Mouse (Mus musculus): ENCODE measurements at regions not wholly inside any gene's neighbourhood (a gene's known extent, or its start where the extent isn't known, plus 50 kb on each side); places are given as distances from the start of the nearest gene placed in this dataset.

DNA sequence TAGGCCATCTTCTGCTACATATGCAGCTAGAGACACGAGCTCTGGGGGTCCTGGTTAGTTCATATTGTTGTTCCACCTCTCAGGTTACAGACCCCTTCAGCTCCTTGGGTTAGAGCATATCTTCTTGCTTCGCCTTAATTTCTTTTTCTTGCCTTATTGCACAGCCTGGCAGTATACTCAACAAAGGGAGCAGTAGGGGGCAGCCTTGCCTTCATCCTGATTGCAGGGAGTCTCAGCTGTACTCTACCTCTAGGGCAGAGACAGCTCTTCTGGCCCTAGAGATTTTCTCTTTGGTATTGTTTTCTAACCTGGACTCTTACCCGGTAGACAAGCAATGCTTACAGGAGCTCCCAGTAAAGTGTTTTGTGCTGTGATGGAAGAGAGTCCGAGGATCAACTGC is 161.1 kb upstream of the Rpl34 start:
- Histone ChIP-seq H3K4me1 (ENCODE audit: control insufficient read depth, insufficient read depth, low read length) (no peaks in the 10 kb centered on the region), H3K36me3 (ENCODE audit: control insufficient read depth, insufficient read depth, low read length) (no peaks in the 10 kb centered on the region), H3K27ac (ENCODE audit: low read length) (no peak overlapping the region), H3K9ac (ENCODE audit: low read depth, low read length) (no peak overlapping the region), H3K4me2 (ENCODE audit: low read length) (no peak overlapping the region), H3K4me3 (ENCODE audit: low read depth, low read length) (no peak overlapping the region), H3K27me3 (ENCODE audit: control insufficient read depth, insufficient read depth, low read depth, low read length) (no peaks in the 10 kb centered on the region), H3K9me3 (replicated peaks; ENCODE audit: control insufficient read depth, low read length, poor library complexity, severe bottlenecking) (no peaks in the 10 kb centered on the region)
- whole genome bisulfite sequencing, result 81% methylated on average over 4 of the region's 4 CpGs
- ATAC-seq, result no peak

GRCm38 (mm10) chr3:130888587-130888986 is 158.4 kb upstream of the Rpl34 start:
- no peaks in the 10 kb centered on the region for H3K9me3 ChIP-seq (replicated peaks; ENCODE audit: control insufficient read depth, low read length, poor library complexity, severe bottlenecking)
- H3K4me2 ChIP-seq (ENCODE audit: low read length), result no peak overlapping the region
- H3K9ac ChIP-seq (ENCODE audit: low read depth, low read length), result no peak overlapping the region
- ATAC-seq, result no peak
- H3K27me3 ChIP-seq (ENCODE audit: control insufficient read depth, insufficient read depth, low read depth, low read length), result no peaks in the 10 kb centered on the region
- H3K4me3 ChIP-seq (ENCODE audit: low read depth, low read length), result no peak overlapping the region
- no peaks in the 10 kb centered on the region for H3K4me1 ChIP-seq (ENCODE audit: control insufficient read depth, insufficient read depth, low read length)
- H3K36me3 ChIP-seq (ENCODE audit: control insufficient read depth, insufficient read depth, low read length), result no peaks in the 10 kb centered on the region
- no peak overlapping the region for H3K27ac ChIP-seq (ENCODE audit: low read length)
- WGBS, result 68% methylated on average over 1 of the region's 1 CpGs

GRCm38 (mm10) chr3:130887540-130888312 is 157.5 kb upstream of the Rpl34 start:
- H3K4me1 ChIP-seq (ENCODE audit: control insufficient read depth, insufficient read depth, low read length), result no peaks in the 10 kb centered on the region
- no peaks in the 10 kb centered on the region for H3K27me3 ChIP-seq (ENCODE audit: control insufficient read depth, insufficient read depth, low read depth, low read length)
- H3K27ac ChIP-seq (ENCODE audit: low read length), result no peak overlapping the region
- no peak overlapping the region for H3K4me2 ChIP-seq (ENCODE audit: low read length)
- no peak overlapping the region for H3K4me3 ChIP-seq (ENCODE audit: low read depth, low read length)
- WGBS, result 81% methylated on average over 3 of the region's 3 CpGs
- H3K9ac ChIP-seq (ENCODE audit: low read depth, low read length), result no peak overlapping the region
- no peaks in the 10 kb centered on the region for H3K9me3 ChIP-seq (replicated peaks; ENCODE audit: control insufficient read depth, low read length, poor library complexity, severe bottlenecking)
- H3K36me3 ChIP-seq (ENCODE audit: control insufficient read depth, insufficient read depth, low read length), result no peaks in the 10 kb centered on the region
- ATAC-seq, result no peak

DNA sequence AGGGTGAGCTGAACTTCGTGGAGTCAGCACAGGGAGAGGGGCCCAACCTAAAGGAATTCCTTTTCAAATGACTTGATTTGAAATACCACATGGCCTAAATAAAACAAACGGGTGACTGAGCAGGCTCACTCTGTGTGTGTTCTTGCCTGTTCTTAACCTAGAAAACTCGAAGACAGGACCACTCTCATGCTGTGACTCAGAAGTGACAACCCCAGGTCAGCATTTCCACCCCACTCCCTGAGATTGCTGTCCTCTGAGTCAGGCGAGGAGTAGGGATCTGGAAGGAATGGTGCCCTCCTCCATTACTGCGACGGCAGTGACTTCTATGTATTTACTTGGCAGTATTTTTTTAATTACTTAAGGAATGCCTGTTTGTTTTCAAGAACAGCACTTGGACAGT is 155.8 kb upstream of the Rpl34 start:
- WGBS, result 53% methylated on average over 6 of the region's 6 CpGs
- no peak for ATAC-seq

DNA sequence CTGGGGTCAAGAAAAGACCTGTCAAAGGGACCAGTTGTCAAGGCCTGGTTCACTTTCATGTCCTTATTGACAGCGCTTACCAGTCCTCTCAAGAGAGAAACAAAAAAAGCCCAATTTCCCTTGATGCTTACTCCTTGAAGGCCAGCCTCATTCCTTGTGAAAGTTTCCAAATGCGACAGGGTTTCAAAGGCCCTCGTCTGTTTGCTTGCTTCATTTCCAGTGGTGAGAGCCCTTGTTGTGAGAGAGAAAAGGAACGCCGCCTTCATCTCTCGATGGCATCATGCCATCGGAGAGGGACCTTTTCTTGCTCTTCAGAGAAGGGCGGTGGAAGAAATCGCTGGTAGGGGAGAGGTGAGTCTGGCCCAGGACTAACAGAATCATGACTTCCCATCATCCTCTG is 154.2 kb upstream of the Rpl34 start:
- H3K4me1 ChIP-seq (ENCODE audit: control insufficient read depth, insufficient read depth, low read length), result no peaks in the 10 kb centered on the region
- 86% methylated on average over 9 of the region's 9 CpGs for WGBS
- ATAC-seq, result no peak

More for the DNA sequence above, 155.8 kb upstream of the Rpl34 start:
- Histone ChIP-seq H3K27me3 (ENCODE audit: control insufficient read depth, insufficient read depth, low read depth, low read length) (no peaks in the 10 kb centered on the region), H3K4me2 (ENCODE audit: low read length) (no peak overlapping the region), H3K27ac (ENCODE audit: low read length) (no peak overlapping the region), H3K4me3 (ENCODE audit: low read depth, low read length) (no peak overlapping the region), H3K36me3 (ENCODE audit: control insufficient read depth, insufficient read depth, low read length) (no peaks in the 10 kb centered on the region), H3K9me3 (replicated peaks; ENCODE audit: control insufficient read depth, low read length, poor library complexity, severe bottlenecking) (no peaks in the 10 kb centered on the region), H3K9ac (ENCODE audit: low read depth, low read length) (no peak overlapping the region), H3K4me1 (ENCODE audit: control insufficient read depth, insufficient read depth, low read length) (no peaks in the 10 kb centered on the region)

DNA sequence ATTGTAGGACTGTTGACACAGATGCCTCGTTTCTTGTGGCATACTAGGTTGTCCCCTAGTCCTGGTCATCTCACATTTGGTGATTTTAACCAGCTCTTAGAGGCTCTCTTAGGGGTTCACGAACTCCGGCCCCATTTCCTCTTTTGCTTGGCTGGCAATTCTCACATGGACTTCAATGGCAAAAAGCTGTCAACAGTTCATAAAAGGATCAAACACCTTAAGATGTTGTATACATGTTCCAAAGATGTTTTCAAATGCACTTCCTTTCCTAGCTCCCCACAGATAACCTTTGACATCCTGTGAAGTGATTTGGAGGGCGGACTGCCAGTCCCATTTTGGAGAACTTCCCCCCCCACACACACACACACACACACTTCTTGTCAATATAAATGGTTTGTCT is 153.7 kb upstream of the Rpl34 start:
- no peaks in the 10 kb centered on the region for H3K9me3 ChIP-seq (replicated peaks; ENCODE audit: control insufficient read depth, low read length, poor library complexity, severe bottlenecking)
- H3K4me3 ChIP-seq (ENCODE audit: low read depth, low read length), result no peak overlapping the region
- H3K4me1 ChIP-seq (ENCODE audit: control insufficient read depth, insufficient read depth, low read length), result no peaks in the 10 kb centered on the region
- no peaks in the 10 kb centered on the region for H3K36me3 ChIP-seq (ENCODE audit: control insufficient read depth, insufficient read depth, low read length)
- WGBS, result 84% methylated on average over 4 of the region's 4 CpGs
- no peak overlapping the region for H3K9ac ChIP-seq (ENCODE audit: low read depth, low read length)
- H3K27ac ChIP-seq (ENCODE audit: low read length), result no peak overlapping the region
- no peak for ATAC-seq
- no peaks in the 10 kb centered on the region for H3K27me3 ChIP-seq (ENCODE audit: control insufficient read depth, insufficient read depth, low read depth, low read length)
- H3K4me2 ChIP-seq (ENCODE audit: low read length), result no peak overlapping the region

More for the DNA sequence above, 154.2 kb upstream of the Rpl34 start:
- Histone ChIP-seq H3K9me3 (replicated peaks; ENCODE audit: control insufficient read depth, low read length, poor library complexity, severe bottlenecking) (no peaks in the 10 kb centered on the region), H3K27me3 (ENCODE audit: control insufficient read depth, insufficient read depth, low read depth, low read length) (no peaks in the 10 kb centered on the region), H3K36me3 (ENCODE audit: control insufficient read depth, insufficient read depth, low read length) (no peaks in the 10 kb centered on the region), H3K4me2 (ENCODE audit: low read length) (no peak overlapping the region), H3K27ac (ENCODE audit: low read length) (no peak overlapping the region), H3K4me3 (ENCODE audit: low read depth, low read length) (no peak overlapping the region), H3K9ac (ENCODE audit: low read depth, low read length) (no peak overlapping the region)

GRCm38 (mm10) chr3:130883319-130883718 is 153.1 kb upstream of the Rpl34 start:
- Histone ChIP-seq H3K4me3 (ENCODE audit: low read depth, low read length) (no peak overlapping the region), H3K27me3 (ENCODE audit: control insufficient read depth, insufficient read depth, low read depth, low read length) (no peaks in the 10 kb centered on the region), H3K27ac (ENCODE audit: low read length) (no peak overlapping the region), H3K4me1 (ENCODE audit: control insufficient read depth, insufficient read depth, low read length) (no peaks in the 10 kb centered on the region), H3K9ac (ENCODE audit: low read depth, low read length) (no peak overlapping the region), H3K4me2 (ENCODE audit: low read length) (no peak overlapping the region), H3K9me3 (replicated peaks; ENCODE audit: control insufficient read depth, low read length, poor library complexity, severe bottlenecking) (no peaks in the 10 kb centered on the region), H3K36me3 (ENCODE audit: control insufficient read depth, insufficient read depth, low read length) (no peaks in the 10 kb centered on the region)
- no peak for ATAC-seq
- 91% methylated on average over 6 of the region's 6 CpGs for WGBS

- Histone ChIP-seq H3K36me3 (ENCODE audit: control insufficient read depth, insufficient read depth, low read length) (no peaks in the 10 kb centered on the region), H3K4me1 (ENCODE audit: control insufficient read depth, insufficient read depth, low read length) (no peaks in the 10 kb centered on the region), H3K9ac (ENCODE audit: low read depth, low read length) (no peak overlapping the region), H3K9me3 (replicated peaks; ENCODE audit: control insufficient read depth, low read length, poor library complexity, severe bottlenecking) (no peaks in the 10 kb centered on the region), H3K27ac (ENCODE audit: low read length) (no peak overlapping the region), H3K4me3 (ENCODE audit: low read depth, low read length) (no peak overlapping the region), H3K27me3 (ENCODE audit: control insufficient read depth, insufficient read depth, low read depth, low read length) (no peaks in the 10 kb centered on the region), H3K4me2 (ENCODE audit: low read length) (no peak overlapping the region)
- no peak for ATAC-seq
- 37% methylated on average over 6 of the region's 6 CpGs for WGBS
These were observed 150.3 kb upstream of the Rpl34 start for GRCm38 (mm10) chr3:130880482-130880881.

GRCm38 (mm10) chr3:130879463-130879862 is 149.3 kb upstream of the Rpl34 start:
- Histone ChIP-seq H3K4me1 (ENCODE audit: control insufficient read depth, insufficient read depth, low read length) (no peaks in the 10 kb centered on the region), H3K27ac (ENCODE audit: low read length) (no peak overlapping the region), H3K27me3 (ENCODE audit: control insufficient read depth, insufficient read depth, low read depth, low read length) (no peaks in the 10 kb centered on the region), H3K9me3 (replicated peaks; ENCODE audit: control insufficient read depth, low read length, poor library complexity, severe bottlenecking) (no peaks in the 10 kb centered on the region), H3K9ac (ENCODE audit: low read depth, low read length) (no peak overlapping the region), H3K4me2 (ENCODE audit: low read length) (no peak overlapping the region), H3K36me3 (ENCODE audit: control insufficient read depth, insufficient read depth, low read length) (no peaks in the 10 kb centered on the region), H3K4me3 (ENCODE audit: low read depth, low read length) (no peak overlapping the region)
- ATAC-seq, result no peak
- 77% methylated on average over 8 of the region's 8 CpGs for WGBS

Data from midbrain, embryonic 16.5 days (tissue).